Mouse (Mus musculus) embryonic facial prominence, embryonic 10.5 days (tissue): ENCODE results near the gene Vstm2b. TPM values are rescaled to one million over a fixed set of nuclear protein-coding genes. Genes with fewer than 3 reads are reported as not detected.
A peak's percentile ranks its signal among the peaks of the same experiment; 100 is the strongest.

Source experiments
- DNase-seq: peaks from one replicate; pipeline ENCODE4 v3.0.0-alpha.2; 2017; ENCODE audit warnings: low spot score
- H3K27ac ChIP-seq: fragments of 300-500 bp; sonication (generic); replicated peaks from 2 replicates; pipeline ENCODE4 v1.5.1; 2016; ENCODE audit warnings: mild to moderate bottlenecking
- H3K27me3 ChIP-seq: fragments of 300-500 bp; sonication (generic); replicated peaks from 2 replicates; pipeline ENCODE4 v1.6.1; 2016; ENCODE audit warnings: low read depth, mild to moderate bottlenecking; ENCODE audit not compliant: poor library complexity, severe bottlenecking
- H3K36me3 ChIP-seq: fragments of 300-500 bp; sonication (generic); replicated peaks from 2 replicates; pipeline ENCODE4 v1.6.1; 2016; ENCODE audit warnings: mild to moderate bottlenecking, moderate library complexity
- H3K4me1 ChIP-seq: fragments of 300-500 bp; sonication (generic); 2 replicates; pipeline ENCODE4 v1.6.1; 2016
- H3K4me3 ChIP-seq: fragments of 300-500 bp; sonication (generic); 2 replicates; pipeline ENCODE4 v1.5.1; 2016; ENCODE audit warnings: mild to moderate bottlenecking, moderate library complexity
- H3K9me3 ChIP-seq: fragments of 300-500 bp; sonication (generic); 2 replicates; pipeline ENCODE4 v1.6.1; 2016; ENCODE audit warnings: mild to moderate bottlenecking
- WGBS: fragments of 180-500 bp; shearing (Covaris S2); methylation state at CpG from one replicate; pipeline ENCODE4 v1.1.7; 2016; 5-methylcytosine and 5-hydroxymethylcytosine counted together
- polyA plus RNA-seq: library from polyadenylated mRNA; unstranded; fragments of >200 nt; fragmentation: Nextera tagmentation; extraction: Ambion mirVana; gene quantifications from 2 replicates; pipeline ENCODE4 v1.2.1, GENCODE M21; 2016

The Vstm2b gene
- polyA plus RNA-seq, 1 experiment from 2014 or later: 6.0 TPM

DNA sequence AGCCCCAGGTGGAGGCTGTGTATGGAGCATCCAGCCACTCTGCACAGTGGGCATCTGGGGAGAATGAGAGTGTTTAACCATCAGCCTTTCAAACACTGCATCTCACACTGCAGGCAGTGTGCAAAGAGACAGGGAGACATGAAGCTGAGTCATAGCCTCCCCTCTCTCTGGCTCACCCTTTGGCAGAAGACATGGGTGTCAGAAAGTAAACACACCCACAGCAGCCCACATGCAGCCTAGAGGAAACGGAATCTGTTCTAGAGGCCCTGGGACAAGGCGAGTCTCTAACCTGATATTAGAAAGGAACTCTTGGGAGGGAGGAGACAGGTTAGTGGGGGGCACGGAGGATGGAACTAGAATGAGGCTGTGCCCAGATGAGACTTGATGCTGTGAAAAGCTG lies 18.6 kb downstream of the Vstm2b start:
- no peaks in the 10 kb centered on the region for H3K27me3 ChIP-seq
- no peak for DNase-seq
- H3K4me3 ChIP-seq: no peak overlapping the region
- no peaks in the 10 kb centered on the region for H3K9me3 ChIP-seq
- 83% methylated on average over 3 of the region's 3 CpGs for WGBS
- no peak overlapping the region for H3K27ac ChIP-seq
- H3K36me3 ChIP-seq: no peaks in the 10 kb centered on the region; the same call in 1 of the 2 replicates
- no peaks in the 10 kb centered on the region for H3K4me1 ChIP-seq

GRCm38 (mm10) chr7:40920118-40920517 lies 22.0 kb downstream of the Vstm2b start:
- Histone ChIP-seq H3K27ac (no peak overlapping the region), H3K9me3 (no peaks in the 10 kb centered on the region), H3K36me3 (no peaks in the 10 kb centered on the region; the same call in 1 of the 2 replicates), H3K4me1 (no peaks in the 10 kb centered on the region), H3K4me3 (no peak overlapping the region), H3K27me3 (no peaks in the 10 kb centered on the region)
- DNase-seq: no peak
- 87% methylated on average over 2 of the region's 2 CpGs for WGBS

DNA sequence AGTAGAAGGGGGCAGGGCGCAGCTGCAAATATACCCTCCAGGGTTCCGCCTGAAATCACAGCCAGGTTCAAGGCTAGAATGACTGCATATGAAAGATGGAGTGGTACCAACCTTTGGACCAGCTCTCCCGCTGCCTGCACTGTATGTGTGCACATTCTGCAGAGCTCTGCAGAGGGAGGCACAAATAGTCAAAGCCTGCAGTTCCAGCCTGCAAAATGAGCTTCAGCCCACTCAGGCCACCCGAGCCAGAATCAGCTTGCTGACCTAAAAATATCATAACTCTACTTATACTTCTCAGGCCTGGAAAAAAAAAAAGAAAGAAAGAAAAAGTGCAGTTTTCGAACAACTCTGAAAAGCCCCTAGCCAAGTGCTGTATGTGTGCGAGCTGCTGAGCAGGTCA lies 23.2 kb downstream of the Vstm2b start:
- Histone ChIP-seq H3K36me3 (no peaks in the 10 kb centered on the region; the same call in 1 of the 2 replicates), H3K27me3 (no peaks in the 10 kb centered on the region), H3K4me3 (no peak overlapping the region), H3K27ac (no peak overlapping the region), H3K9me3 (no peaks in the 10 kb centered on the region), H3K4me1 (no peaks in the 10 kb centered on the region)
- WGBS: 86% methylated on average over 6 of the region's 6 CpGs
- DNase-seq: no peak

DNA sequence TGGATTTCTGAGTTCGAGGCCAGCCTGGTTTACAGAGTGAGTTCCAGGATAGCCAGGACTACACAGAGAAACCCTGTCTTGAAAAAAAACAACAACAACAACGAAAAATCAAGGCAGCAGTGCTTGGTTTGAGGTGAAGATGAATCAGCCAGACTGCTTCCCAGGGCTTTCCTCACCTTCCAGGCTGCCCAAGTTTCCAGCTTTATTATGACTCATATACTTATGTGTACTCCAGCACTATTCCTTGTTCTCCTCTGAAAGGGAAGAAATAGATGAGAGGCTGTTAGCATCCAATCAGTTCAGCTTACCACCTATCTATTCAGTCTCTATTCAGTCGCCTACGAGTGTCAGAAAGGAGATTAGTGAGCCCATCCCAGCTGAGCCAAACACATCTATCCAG lies 24.7 kb downstream of the Vstm2b start:
- Histone ChIP-seq H3K4me3 (no peak overlapping the region), H3K36me3 (no peaks in the 10 kb centered on the region), H3K27ac (no peak overlapping the region), H3K9me3 (no peaks in the 10 kb centered on the region), H3K27me3 (no peaks in the 10 kb centered on the region), H3K4me1 (no peaks in the 10 kb centered on the region)
- 79% methylated on average over 4 of the region's 4 CpGs for WGBS
- DNase-seq: no peak

GRCm38 (mm10) chr7:40928391-40928790 lies 30.3 kb downstream of the Vstm2b start:
- Histone ChIP-seq H3K27ac (no peak overlapping the region), H3K4me3 (no peak overlapping the region), H3K9me3 (no peaks in the 10 kb centered on the region), H3K27me3 (no peaks in the 10 kb centered on the region), H3K36me3 (no peaks in the 10 kb centered on the region), H3K4me1 (no peaks in the 10 kb centered on the region)
- DNase-seq: no peak
- WGBS: 91% methylated on average over 2 of the region's 2 CpGs

- H3K4me1 ChIP-seq: no peaks in the 10 kb centered on the region
- no peaks in the 10 kb centered on the region for H3K9me3 ChIP-seq
- H3K4me3 ChIP-seq: no peak overlapping the region
- no peaks in the 10 kb centered on the region for H3K27me3 ChIP-seq
- H3K36me3 ChIP-seq: no peaks in the 10 kb centered on the region
- H3K27ac ChIP-seq: no peak overlapping the region
- no peak for DNase-seq
- 73% methylated on average over 4 of the region's 4 CpGs for WGBS
Observed at GRCm38 (mm10) chr7:40936617-40937212, 38.6 kb downstream of the Vstm2b start.

- Histone ChIP-seq H3K4me3 (no peak overlapping the region), H3K27ac (no peak overlapping the region), H3K27me3 (no peaks in the 10 kb centered on the region), H3K9me3 (no peaks in the 10 kb centered on the region), H3K4me1 (no peaks in the 10 kb centered on the region), H3K36me3 (no peaks in the 10 kb centered on the region)
- WGBS: 85% methylated on average over 1 of the region's 1 CpGs
- DNase-seq: no peak
Observed at GRCm38 (mm10) chr7:40939371-40939770, 41.2 kb downstream of the Vstm2b start.

DNA sequence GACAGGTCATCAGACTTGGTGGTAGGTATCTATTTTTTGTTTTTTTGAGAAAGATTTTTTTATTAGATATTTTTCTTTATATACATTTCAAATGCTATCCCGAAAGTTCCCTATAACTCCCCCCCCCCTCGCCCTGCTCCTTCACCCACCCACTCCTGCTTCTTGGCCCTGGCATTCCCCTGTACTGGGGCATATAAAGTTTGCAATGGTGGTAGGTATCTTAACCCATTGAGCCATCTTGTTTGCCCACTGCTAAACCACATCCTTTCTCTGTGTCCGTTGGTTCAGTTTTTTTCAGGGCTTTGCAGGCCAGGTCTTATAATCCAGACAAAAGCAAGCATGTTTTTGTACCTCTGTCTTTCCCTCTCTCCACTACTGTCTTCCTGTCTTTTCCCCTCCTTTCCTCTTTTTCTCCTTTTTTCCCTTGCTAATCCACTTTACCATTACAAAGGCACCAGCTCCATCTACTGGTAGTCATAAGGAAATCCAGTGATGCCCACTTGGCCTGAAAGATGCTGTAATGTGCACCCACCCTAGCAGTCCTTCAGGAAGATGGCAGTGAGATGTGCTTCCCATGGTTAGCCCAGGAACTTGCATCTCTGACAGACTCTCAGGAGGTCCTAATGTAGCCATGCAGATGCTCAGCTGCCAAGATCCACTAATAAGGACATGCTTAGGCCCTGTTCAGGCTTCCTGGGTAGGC lies 44.3 kb downstream of the Vstm2b start:
- H3K4me1 ChIP-seq: no peaks in the 10 kb centered on the region
- 63% methylated on average over 3 of the region's 3 CpGs for WGBS
- no peaks in the 10 kb centered on the region for H3K9me3 ChIP-seq
- peak; percentile 18 for DNase-seq
- H3K27me3 ChIP-seq: no peaks in the 10 kb centered on the region
- H3K36me3 ChIP-seq: no peaks in the 10 kb centered on the region
- no peak overlapping the region for H3K4me3 ChIP-seq
- H3K27ac ChIP-seq: no peak overlapping the region

Other genes with a start within 250 kb of the Vstm2b start
- not detected in 2 replicates for gene 4930433I11Rik, start 89.2 kb downstream of the Vstm2b start, polyA plus RNA-seq
- gene Gm4884, start 134.4 kb downstream of the Vstm2b start, polyA plus RNA-seq: not detected in 2 replicates